Mouse (Mus musculus): Measurements from ENCODE around the gene 4933402D24Rik.

- TF ChIP-seq GATA1 (IDR thresholded peaks at IDR 0.05; ENCODE audit: low read length) = no peak
- TF ChIP-seq TAL1 (IDR thresholded peaks at IDR 0.05; ENCODE audit: low read length) = no peak
These were observed 63.3 kb downstream of the 4933402D24Rik start for GRCm38 (mm10) chr1:63705733-63706132.

Measured in erythroblast, embryonic 14.5 days (primary cell).